Mouse (Mus musculus): Measurements from ENCODE around the gene Prpf19. TPM values are rescaled to one million over a fixed set of nuclear protein-coding genes. Genes with fewer than 3 reads are reported as not detected.

Prpf19 gene
- total RNA-seq (2022) = 100 to 1,000 TPM; 196 to 220 (median 207) TPM

- DNase-seq (ENCODE audit: low spot score in 2 of 2) = peak; percentile 97 to 98
These were observed at the start of gene Prpf19 for GRCm38 (mm10) chr19:10895016-10895528. Gene Prpf19 (plus strand): TSS chr19:10895231.

- no peak for DNase-seq (ENCODE audit: low spot score in 2 of 2)
These were observed 49.6 kb upstream of the Prpf19 start for GRCm38 (mm10) chr19:10845454-10845853.

- no peak for DNase-seq (ENCODE audit: low spot score in 2 of 2)
These were observed 48.9 kb upstream of the Prpf19 start for GRCm38 (mm10) chr19:10846150-10846549.

DNA sequence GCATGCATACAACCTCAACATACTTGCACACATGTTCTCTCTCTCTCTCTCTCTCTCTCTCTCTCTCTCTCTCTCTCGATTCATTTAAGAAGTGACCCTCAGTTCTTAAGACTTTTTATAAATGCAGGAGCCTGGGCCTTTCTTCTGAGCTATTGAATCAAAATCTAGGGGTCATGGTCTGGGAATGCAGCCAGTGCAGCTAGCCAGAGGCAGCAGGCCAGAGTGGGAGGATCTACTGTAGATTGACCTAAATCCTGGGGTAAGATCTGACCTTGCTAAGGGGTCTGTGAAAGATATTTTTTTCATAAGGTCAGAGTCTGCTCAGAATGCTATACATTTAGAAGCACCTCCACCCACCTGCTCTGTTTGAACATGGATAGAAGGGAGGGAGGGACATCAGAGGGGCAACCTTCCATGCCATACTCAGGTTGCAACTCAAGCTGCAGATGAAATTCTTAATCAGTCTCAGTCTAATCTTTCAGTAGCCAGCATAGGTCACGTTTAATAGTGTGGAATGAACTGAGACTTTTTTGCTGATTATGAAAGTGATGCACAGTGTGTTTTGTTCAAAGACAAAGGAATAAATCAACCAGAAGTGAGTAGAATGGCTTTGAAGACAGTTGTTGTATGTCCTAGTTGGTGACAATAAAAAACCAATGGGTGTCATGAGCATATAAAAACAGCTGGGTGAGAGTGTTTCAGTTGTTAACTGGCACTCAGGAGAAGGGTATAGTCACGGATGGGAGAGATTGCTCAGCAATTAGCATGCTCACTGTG is 47.5 kb upstream of the Prpf19 start:
- DNase-seq (ENCODE audit: low spot score in 2 of 2) = no peak

DNA sequence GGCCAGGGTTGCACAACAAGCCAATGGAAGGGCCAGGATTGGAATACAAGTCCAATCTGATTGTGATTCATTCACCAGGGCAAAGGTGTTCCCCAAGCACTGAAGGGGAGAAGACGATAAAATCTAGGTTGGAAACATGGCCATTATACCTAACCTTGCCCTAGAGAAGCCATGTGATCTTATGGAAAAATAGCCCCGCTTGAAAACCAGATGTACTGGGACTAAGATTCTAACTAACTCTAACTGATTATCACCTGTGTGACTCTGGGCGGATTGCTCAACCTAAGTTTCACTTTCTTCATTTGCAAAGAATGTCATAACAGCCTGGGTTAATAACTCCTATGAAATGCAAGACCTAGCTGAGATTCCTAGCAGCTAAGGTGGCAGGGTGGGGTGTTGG is 39.6 kb upstream of the Prpf19 start:
- no peak for DNase-seq (ENCODE audit: low spot score in 2 of 2)

DNA sequence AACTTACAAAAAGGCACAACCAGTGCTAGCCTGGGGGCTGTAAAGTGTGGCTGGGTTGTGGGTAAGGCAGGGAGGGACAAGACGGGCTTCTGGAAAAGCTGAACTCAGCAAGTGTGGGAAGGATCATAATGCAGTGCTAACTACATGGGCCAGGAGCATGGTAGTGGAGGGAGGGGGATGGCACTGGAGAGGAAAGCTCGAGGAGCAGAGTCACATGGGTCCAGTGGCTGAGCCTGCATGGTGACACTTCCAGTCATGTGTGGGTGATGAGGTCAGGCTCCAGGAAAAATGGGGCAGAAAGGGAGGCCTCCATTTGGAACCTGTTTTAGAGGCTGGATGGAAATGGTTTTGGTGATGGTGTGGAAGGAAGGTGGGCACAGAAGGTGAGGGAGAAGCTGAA is 38.5 kb upstream of the Prpf19 start:
- DNase-seq (ENCODE audit: low spot score in 2 of 2) = no peak

GRCm38 (mm10) chr19:10860072-10860497 is 34.9 kb upstream of the Prpf19 start:
- DNase-seq (ENCODE audit: low spot score in 2 of 2) = no peak

DNA sequence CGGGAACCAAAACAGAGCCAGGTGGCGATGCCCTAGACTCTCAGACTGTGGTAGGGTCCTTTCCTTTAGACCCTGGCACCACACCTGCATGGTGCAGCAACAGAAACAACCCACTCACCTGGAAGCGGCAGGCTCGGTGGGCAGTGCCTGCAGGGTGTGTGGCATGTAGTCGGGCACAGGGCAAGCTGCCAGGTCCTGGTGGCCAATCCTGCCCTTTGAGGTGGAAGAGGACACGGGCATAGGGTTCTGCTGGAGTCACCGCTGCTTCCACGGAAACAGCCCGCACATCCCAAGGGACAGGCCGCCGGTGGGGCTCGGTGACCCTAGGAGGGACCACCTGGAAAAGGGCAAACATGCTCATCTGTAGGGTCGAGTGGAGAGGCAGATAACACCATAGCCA is 28.7 kb upstream of the Prpf19 start:
- DNase-seq (ENCODE audit: low spot score in 2 of 2) = no peak

- DNase-seq (ENCODE audit: low spot score in 2 of 2) = no peak
These were observed 26.9 kb upstream of the Prpf19 start for GRCm38 (mm10) chr19:10867946-10868622.

DNA sequence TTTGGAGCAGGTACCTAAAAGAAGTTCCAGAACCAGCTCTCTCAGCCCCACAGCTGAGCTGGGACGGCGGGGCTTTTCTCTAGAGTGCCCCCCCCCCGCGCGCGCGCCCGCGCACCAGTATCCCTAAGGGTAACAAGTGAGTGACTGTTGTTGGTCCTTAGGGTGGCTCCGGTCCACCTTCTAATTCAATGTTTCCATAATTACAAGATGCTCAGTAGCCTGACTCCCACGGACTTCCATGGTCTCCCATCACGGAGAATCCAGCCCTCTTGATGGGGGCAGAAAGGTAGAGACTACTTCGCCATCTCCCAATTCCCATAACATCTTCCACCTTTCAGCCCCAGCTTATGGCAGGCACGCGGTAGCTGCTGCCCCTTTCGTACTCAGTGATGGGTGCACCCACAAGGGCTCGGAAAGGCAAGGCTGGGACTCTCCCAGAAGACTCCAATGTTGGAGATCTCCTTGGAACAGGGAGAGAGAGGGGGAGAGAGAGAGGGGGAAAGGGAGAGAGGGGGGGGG is 26.3 kb upstream of the Prpf19 start:
- no peak for DNase-seq (ENCODE audit: low spot score in 2 of 2)

GRCm38 (mm10) chr19:10869241-10869885 is 25.7 kb upstream of the Prpf19 start:
- DNase-seq (ENCODE audit: low spot score in 2 of 2) = peak; percentile 78 to 84

- no peak for DNase-seq (ENCODE audit: low spot score in 2 of 2)
These were observed 25.0 kb upstream of the Prpf19 start, which contains the start of gene Tmem132a for GRCm38 (mm10) chr19:10869886-10870527. Gene Tmem132a (minus strand): TSS chr19:10869940.

DNA sequence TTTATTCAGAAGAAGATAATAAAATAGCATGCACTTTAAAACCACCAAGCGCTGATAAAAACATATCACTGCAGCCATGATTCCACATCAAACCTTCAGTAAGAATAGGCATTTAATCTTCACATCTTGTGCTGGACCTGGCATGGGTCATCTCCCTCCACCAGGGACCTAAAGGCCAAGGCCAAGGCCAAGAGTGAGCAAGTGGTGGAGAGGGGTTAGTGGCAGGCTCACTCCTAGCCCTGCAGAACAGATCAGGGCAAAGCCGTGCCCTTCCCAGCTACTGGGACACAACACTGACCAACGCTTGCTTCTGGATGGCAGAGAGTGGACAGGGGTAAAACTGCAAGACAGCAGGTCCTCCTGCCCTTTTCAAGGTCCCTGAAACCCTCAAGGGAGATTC is 24.4 kb upstream of the Prpf19 start:
- DNase-seq (ENCODE audit: low spot score in 2 of 2) = no peak

DNA sequence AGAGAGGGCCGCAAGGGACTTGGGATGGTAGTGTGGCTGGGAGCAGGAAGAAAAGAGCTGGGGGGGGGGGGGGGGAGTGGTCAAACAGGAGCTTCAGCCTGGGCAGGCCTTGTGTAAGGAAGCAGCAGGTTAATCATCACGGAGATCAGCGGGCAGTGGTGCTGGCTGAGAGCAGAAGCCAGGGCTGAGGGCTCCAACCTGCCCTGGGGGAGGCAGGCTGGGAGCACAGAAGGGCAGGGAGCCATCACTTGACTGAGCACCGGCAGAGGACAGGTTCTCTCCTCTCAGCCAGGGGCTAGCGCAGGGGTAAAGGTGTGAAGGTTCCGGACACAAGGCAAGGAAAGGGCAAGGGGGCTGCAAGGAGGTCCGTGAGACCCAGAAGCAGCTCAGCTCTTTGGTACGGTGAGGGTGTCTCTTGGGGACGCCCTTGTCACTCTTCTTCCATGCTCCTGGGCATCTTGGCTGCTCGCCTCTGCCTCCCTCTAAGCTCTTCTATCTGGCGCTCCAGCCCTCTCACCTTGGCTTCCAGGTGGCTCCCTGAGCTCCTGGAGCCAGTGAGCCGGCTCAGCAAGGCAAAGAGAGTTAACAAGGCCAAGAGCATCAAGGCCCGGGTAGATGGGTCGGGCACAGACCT is 23.6 kb upstream of the Prpf19 start:
- DNase-seq (ENCODE audit: low spot score in 2 of 2) = no peak

- DNase-seq (ENCODE audit: low spot score in 2 of 2) = peak in 1 of 2 experiments; percentile 34
These were observed 16.7 kb upstream of the Prpf19 start for GRCm38 (mm10) chr19:10878201-10878837.

DNA sequence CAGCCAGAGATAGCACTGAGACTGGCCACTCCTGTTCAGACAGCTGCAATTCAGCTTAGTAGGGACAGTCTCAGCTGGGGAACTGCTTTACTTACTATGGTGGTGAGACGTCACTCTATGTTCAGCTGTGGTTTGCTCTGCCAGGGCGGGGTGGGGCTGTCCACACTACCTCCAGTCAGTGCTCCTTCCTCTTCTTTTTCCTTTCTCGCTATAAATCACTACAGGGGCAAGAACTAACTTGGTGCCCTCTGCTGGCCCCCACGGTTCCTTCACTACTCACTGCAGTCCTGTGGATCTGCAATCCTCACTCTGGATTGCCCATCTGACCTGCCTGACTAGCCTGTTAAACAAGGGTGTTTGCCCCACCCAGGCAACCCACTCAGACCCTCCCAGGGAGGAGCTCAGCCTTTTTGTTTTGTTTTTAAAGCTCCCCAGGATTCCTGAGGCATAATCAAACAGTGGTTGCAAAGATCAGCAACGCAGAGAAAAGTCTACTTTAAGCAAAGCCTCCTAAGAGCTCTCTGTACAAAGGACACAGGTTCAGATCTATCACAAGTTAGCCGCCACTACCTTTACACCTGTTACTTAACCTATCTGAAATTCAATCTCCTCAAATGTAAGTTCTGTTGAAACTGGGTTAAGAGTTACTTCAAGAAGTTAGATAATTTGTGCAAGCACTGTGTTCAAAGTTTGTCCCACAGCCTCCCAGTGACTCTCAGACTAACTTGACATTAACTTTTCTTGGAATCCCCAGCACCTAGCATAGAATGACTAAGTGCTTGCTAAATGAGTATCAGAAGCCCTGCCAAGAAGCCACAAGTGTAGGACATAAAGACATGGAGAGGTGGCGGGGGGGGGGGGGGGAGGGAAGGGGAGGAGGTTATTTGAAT is 14.7 kb upstream of the Prpf19 start:
- DNase-seq (ENCODE audit: low spot score in 2 of 2) = no peak

- DNase-seq (ENCODE audit: low spot score in 2 of 2) = no peak
These were observed 14.0 kb upstream of the Prpf19 start for GRCm38 (mm10) chr19:10880975-10881425.

GRCm38 (mm10) chr19:10881426-10882154 is 13.4 kb upstream of the Prpf19 start, which contains the start of gene Tmem109:
Gene Tmem109 (minus strand): TSS chr19:10882001.
- DNase-seq (ENCODE audit: low spot score in 2 of 2) = peak; percentile 83 to 93
